Mouse (Mus musculus): ENCODE data around the gene Spry1. TPM values are rescaled to one million over a fixed set of nuclear protein-coding genes. Genes with fewer than 3 reads are reported as not detected.

The Spry1 gene
- polyA plus RNA-seq, 2 experiments = 2.4 to 3.4 TPM

DNA sequence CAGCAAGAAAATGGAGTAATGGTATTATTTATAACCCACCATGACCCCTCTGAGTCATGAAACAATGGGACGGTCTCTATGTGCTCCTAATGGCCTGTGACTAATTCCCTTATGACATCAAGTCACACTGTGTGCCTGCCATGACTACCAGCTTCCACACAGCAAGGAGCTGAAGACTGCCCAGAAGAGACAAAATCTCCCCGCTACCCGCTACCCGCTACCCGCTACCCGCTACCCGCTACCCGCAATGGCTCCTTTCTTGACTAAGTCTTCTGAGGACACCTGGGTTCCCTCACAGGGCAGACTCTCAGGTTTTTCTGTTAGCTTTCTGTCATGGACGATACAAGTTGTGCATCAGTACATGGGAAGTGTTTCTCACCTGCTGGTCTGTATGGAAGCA lies 37.4 kb upstream of the Spry1 start:
- H3K9ac ChIP-seq (replicated peaks) = no peak overlapping the region
- DNase-seq (ENCODE audit: low read depth in 3 of 3, low spot score in 3 of 3) = no peak
- no peaks in the 10 kb centered on the region for H3K36me3 ChIP-seq (replicated peaks; ENCODE audit: control insufficient read depth, insufficient read depth, low read depth)
- peaks cover 2 to 11% of the 10 kb centered on the region in 2 experiments; a peak in 2 of 4 replicates for H3K4me1 ChIP-seq (replicated peaks; ENCODE audit: control insufficient read depth in 2 of 2, insufficient read depth in 2 of 2, low read length in 1 of 2)
- no peak overlapping the region for H3K27ac ChIP-seq
- H3K4me2 ChIP-seq (ENCODE audit: low read depth) = no peak overlapping the region
- H3K27me3 ChIP-seq (ENCODE audit: control insufficient read depth, insufficient read depth, low read length) = no peaks in the 10 kb centered on the region
- H3K4me3 ChIP-seq (ENCODE audit: insufficient read depth in 1 of 2, low read depth in 2 of 2, low read length in 2 of 2) = no peak overlapping the region
- no peaks in the 10 kb centered on the region for H3K9me3 ChIP-seq (ENCODE audit: control insufficient read depth, low read length)
- no peak for ATAC-seq (ENCODE audit: insufficient read depth)
- no peak for TF ChIP-seq EP300 (IDR thresholded peaks at IDR 0.05; ENCODE audit: low read depth)
- no peak for TF ChIP-seq CTCF (IDR thresholded peaks at IDR 0.05; ENCODE audit: low read depth)
- 91% methylated on average over 9 of the region's 9 CpGs for WGBS (ENCODE audit: insufficient replicate concordance)

DNA sequence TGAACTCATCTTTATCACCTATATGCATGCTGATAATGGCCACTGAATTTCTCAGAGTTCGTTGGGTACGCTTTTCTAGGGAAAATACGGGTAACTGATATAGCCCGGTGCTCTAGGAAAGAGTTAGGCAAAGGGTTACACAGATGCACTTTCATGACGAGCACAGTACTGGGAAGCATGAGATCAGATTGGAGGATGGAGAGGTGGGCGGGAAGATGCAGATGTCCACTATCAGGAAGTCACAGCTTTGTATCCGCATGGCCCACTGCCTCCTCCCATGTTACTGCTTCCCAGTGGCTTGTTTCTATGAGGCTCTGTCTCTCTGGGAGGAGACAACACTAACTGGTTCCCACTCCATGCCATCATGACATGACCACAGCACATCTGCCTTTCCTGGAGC lies 36.9 kb upstream of the Spry1 start:
- Histone ChIP-seq H3K4me1 (replicated peaks; ENCODE audit: control insufficient read depth in 2 of 2, insufficient read depth in 2 of 2, low read length in 1 of 2) (peaks cover 2 to 11% of the 10 kb centered on the region in 2 experiments; a peak in 2 of 4 replicates), H3K9me3 (ENCODE audit: control insufficient read depth, low read length) (no peaks in the 10 kb centered on the region), H3K27ac (no peak overlapping the region), H3K36me3 (replicated peaks; ENCODE audit: control insufficient read depth, insufficient read depth, low read depth) (no peaks in the 10 kb centered on the region), H3K9ac (replicated peaks) (no peak overlapping the region), H3K27me3 (ENCODE audit: control insufficient read depth, insufficient read depth, low read length) (no peaks in the 10 kb centered on the region), H3K4me3 (ENCODE audit: insufficient read depth in 1 of 2, low read depth in 2 of 2, low read length in 2 of 2) (no peak overlapping the region), H3K4me2 (ENCODE audit: low read depth) (no peak overlapping the region)
- peak in 1 of 3 experiments; percentile 39 for DNase-seq (ENCODE audit: low read depth in 3 of 3, low spot score in 3 of 3)
- ATAC-seq (ENCODE audit: insufficient read depth) = peak; percentile 66
- WGBS (ENCODE audit: insufficient replicate concordance) = 66% methylated on average over 7 of the region's 7 CpGs
- TF ChIP-seq CTCF (IDR thresholded peaks at IDR 0.05; ENCODE audit: low read depth) (no peak), EP300 (IDR thresholded peaks at IDR 0.05; ENCODE audit: low read depth) (0 out of 2 replicates have a peak, but pooled peaks have one; percentile 21)

DNA sequence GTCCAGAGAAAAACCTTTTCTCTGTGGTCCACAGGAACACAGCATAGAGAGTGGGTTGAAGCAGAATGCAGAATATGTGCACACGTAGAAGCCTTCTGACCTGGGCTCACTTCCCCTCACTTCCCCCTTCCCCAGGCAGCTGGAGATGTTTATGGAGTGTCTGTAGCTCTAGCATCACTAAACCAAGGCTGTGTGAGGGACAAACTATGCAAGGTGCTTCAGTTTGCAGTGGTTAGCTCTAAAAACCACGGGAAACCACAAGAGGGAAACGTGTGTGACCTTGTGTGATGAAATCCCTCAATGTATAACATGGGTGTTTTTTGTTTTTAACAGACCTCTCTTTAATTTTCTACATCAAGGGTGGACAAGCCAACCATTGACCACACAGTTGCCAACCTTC lies 36.2 kb upstream of the Spry1 start:
- Histone ChIP-seq H3K27me3 (ENCODE audit: control insufficient read depth, insufficient read depth, low read length) (no peaks in the 10 kb centered on the region), H3K36me3 (replicated peaks; ENCODE audit: control insufficient read depth, insufficient read depth, low read depth) (no peaks in the 10 kb centered on the region), H3K4me3 (ENCODE audit: insufficient read depth in 1 of 2, low read depth in 2 of 2, low read length in 2 of 2) (no peak overlapping the region), H3K4me1 (replicated peaks; ENCODE audit: control insufficient read depth in 2 of 2, insufficient read depth in 2 of 2, low read length in 1 of 2) (peaks cover 2 to 11% of the 10 kb centered on the region in 2 experiments; a peak in 2 of 4 replicates), H3K9ac (replicated peaks) (no peak overlapping the region), H3K27ac (no peak overlapping the region), H3K4me2 (ENCODE audit: low read depth) (no peak overlapping the region), H3K9me3 (ENCODE audit: control insufficient read depth, low read length) (no peaks in the 10 kb centered on the region)
- DNase-seq (ENCODE audit: low read depth in 3 of 3, low spot score in 3 of 3) (no peak), ATAC-seq (ENCODE audit: insufficient read depth) (no peak)
- 13% methylated on average over 3 of the region's 3 CpGs for WGBS (ENCODE audit: insufficient replicate concordance)
- TF ChIP-seq CTCF (IDR thresholded peaks at IDR 0.05; ENCODE audit: low read depth) (no peak), EP300 (IDR thresholded peaks at IDR 0.05; ENCODE audit: low read depth) (no peak)

DNA sequence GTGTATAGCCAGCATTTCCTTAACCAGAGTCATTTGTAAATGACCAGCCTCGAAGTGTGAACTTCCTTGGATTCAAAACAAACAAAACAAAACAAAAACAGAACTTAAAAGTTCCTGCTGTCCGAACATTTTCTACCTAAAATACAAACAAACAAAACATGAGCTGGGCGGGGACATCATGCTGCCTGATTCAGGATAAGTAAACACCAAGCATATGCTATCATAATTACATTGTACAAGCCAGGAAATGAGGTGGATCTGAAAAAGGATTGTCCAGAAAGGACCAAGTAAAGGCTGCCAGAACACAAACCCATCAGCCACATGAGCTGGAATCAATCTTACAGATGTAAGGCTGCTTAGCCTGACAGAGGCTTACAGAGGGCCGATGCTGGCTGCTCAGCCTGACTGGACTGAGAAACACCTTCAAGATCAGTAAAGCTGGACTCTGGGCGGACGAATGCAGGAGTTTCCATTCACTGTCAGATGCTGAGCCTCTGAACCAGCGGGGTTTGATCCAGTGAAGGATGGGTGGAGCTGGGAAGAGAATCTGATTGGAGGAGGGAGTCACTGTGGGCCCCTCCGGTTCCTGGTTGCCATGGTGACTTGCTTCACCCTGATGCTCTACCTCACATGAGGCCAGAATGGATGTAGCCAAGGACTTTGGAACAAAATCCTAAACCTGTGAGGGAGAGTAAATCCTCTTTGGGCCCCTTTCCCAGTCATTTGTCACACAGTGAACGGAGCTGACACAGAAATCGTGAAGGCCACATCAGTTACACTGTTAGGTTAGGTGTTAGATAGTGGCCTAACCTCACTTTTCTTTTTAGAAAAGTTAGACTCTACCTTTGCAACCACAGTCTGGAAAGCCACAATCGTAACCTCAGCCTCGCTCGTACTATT lies 34.5 kb upstream of the Spry1 start:
- no peak for ATAC-seq (ENCODE audit: insufficient read depth)
- Histone ChIP-seq H3K36me3 (replicated peaks; ENCODE audit: control insufficient read depth, insufficient read depth, low read depth) (no peaks in the 10 kb centered on the region), H3K27me3 (ENCODE audit: control insufficient read depth, insufficient read depth, low read length) (no peaks in the 10 kb centered on the region), H3K9ac (replicated peaks) (no peak overlapping the region), H3K27ac (no peak overlapping the region), H3K4me3 (ENCODE audit: insufficient read depth in 1 of 2, low read depth in 2 of 2, low read length in 2 of 2) (no peak overlapping the region), H3K9me3 (ENCODE audit: control insufficient read depth, low read length) (no peaks in the 10 kb centered on the region), H3K4me1 (replicated peaks; ENCODE audit: control insufficient read depth in 2 of 2, insufficient read depth in 2 of 2, low read length in 1 of 2) (peaks cover 2 to 11% of the 10 kb centered on the region in 2 experiments; a peak in 2 of 4 replicates), H3K4me2 (ENCODE audit: low read depth) (no peak overlapping the region)
- TF ChIP-seq CTCF (IDR thresholded peaks at IDR 0.05; ENCODE audit: low read depth) (no peak), EP300 (IDR thresholded peaks at IDR 0.05; ENCODE audit: low read depth) (no peak)
- DNase-seq (ENCODE audit: low read depth in 3 of 3, low spot score in 3 of 3) = no peak
- WGBS (ENCODE audit: insufficient replicate concordance) = 50% methylated on average over 13 of the region's 13 CpGs

DNA sequence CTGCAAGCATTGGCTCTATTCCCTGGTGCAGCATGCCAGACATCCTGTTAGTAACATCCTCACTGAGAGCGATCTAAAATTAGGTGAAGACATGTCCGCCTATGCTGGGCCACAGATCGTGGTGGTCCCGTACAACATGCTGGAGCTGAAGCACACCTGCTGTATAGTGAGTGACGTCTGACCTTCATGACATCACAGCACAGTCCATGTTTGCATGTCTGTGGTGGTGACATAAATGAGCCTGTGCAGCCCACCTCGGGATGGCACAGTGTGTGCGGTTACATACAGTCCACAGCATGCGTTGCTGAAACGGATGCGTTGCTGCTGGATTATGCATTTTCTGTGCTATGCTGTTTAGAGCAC lies 33.9 kb upstream of the Spry1 start:
- H3K4me2 ChIP-seq (ENCODE audit: low read depth) = no peak overlapping the region
- no peak for DNase-seq (ENCODE audit: low read depth in 3 of 3, low spot score in 3 of 3)
- H3K4me3 ChIP-seq (ENCODE audit: insufficient read depth in 1 of 2, low read depth in 2 of 2, low read length in 2 of 2) = no peak overlapping the region
- H3K36me3 ChIP-seq (replicated peaks; ENCODE audit: control insufficient read depth, insufficient read depth, low read depth) = no peaks in the 10 kb centered on the region
- no peaks in the 10 kb centered on the region for H3K9me3 ChIP-seq (ENCODE audit: control insufficient read depth, low read length)
- H3K9ac ChIP-seq (replicated peaks) = no peak overlapping the region
- no peak overlapping the region for H3K27ac ChIP-seq
- ATAC-seq (ENCODE audit: insufficient read depth) = no peak
- no peaks in the 10 kb centered on the region for H3K27me3 ChIP-seq (ENCODE audit: control insufficient read depth, insufficient read depth, low read length)
- peaks cover 2 to 11% of the 10 kb centered on the region in 2 experiments; a peak in 2 of 4 replicates for H3K4me1 ChIP-seq (replicated peaks; ENCODE audit: control insufficient read depth in 2 of 2, insufficient read depth in 2 of 2, low read length in 1 of 2)
- WGBS (ENCODE audit: insufficient replicate concordance) = 67% methylated on average over 10 of the region's 10 CpGs
- TF ChIP-seq CTCF (IDR thresholded peaks at IDR 0.05; ENCODE audit: low read depth) (no peak), EP300 (IDR thresholded peaks at IDR 0.05; ENCODE audit: low read depth) (no peak)
